10 mouse cellular contexts compared by ENCODE assay signal in the genomic region with DNA sequence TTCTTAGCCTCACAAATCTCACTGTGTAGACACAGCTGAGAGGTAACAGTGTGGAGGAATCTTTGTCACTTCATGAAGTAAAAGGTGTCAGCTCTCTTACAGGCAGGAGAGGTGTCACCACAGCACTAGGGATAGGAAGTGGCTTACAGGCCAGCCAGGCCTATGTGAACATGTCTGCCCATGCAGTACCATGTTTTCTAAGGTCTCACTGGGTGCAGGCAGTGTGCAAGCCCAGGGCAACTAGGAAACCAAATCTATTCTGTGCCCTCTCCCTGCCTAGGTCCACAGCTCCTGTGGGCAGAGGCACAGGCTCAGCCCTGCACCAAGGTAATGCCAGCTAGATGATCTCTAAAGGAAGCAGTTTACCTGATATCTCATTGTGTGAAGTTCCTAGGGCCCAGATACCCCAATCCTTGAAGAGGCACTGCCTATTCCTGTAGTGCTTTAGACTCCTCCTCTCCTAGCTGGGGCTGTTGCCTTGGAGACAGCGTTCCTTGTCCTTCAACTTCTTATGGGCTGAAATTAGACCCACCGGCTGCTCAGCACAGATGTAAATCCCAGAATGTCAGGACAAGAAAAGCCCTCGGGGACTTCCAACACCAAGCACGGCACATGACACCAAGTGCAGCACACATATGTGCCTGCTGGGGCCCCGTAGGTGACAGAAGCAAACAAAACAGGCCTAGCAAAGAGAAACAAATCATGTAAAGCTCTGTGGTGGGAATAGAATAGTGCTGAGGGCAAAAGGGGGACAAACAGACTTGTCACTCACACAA. TPM values are rescaled to one million over a fixed set of nuclear protein-coding genes. Genes with fewer than 3 reads are reported as not detected.
A peak's percentile ranks its signal among the peaks of the same experiment; 100 is the strongest.
DNase-seq lines count a peak whose midpoint lies in the region; ATAC-seq and TF ChIP-seq lines count a peak whose summit lies in the region.
"Had no signal": no experiment of that assay in that cellular context is flagged by ENCODE, and none has a peak within 500 bp of the region (broad histone marks: within the 10 kb centered on the region; RNA-seq: fewer than 3 reads in every experiment).

No protein-coding gene starts in this region.

- 32% methylated on average over 5 of the region's 5 CpGs for WGBS in heart, embryonic 10.5 days
- 11% methylated on average over 5 of the region's 5 CpGs for WGBS in embryonic facial prominence, embryonic 15.5 days
- WGBS in midbrain, postnatal 0 days: 11% methylated on average over 5 of the region's 5 CpGs

- no peaks in the 10 kb centered on the region for H3K36me3 ChIP-seq in heart, embryonic 10.5 days
- H3K36me3 ChIP-seq in embryonic facial prominence, embryonic 15.5 days: no peaks in the 10 kb centered on the region
- no peaks in the 10 kb centered on the region for H3K36me3 ChIP-seq in midbrain, postnatal 0 days (ENCODE audit: insufficient read depth, low read length)
- H3K36me3 ChIP-seq: embryonic facial prominence, embryonic 13.5 days had no signal

- no peak overlapping the region for H3K9ac ChIP-seq in embryonic facial prominence, embryonic 15.5 days
- H3K9ac ChIP-seq in midbrain, postnatal 0 days (replicated peaks; ENCODE audit: low read length, poor library complexity, severe bottlenecking): 0 out of 2 replicates have a peak overlapping the region, but pooled peaks have one; percentile 19
- H3K9ac ChIP-seq: embryonic facial prominence, embryonic 13.5 days had no signal

- ATAC-seq in embryonic facial prominence, embryonic 15.5 days (ENCODE audit: insufficient number of reproducible peaks, low FRiP score, low TSS enrichment, low read depth): peak; percentile 82; the same call in 1 of the 2 replicates
- no peak for ATAC-seq in midbrain, postnatal 0 days (ENCODE audit: low FRiP score)

- H3K4me2 ChIP-seq in embryonic facial prominence, embryonic 15.5 days (replicated peaks): no peak overlapping the region
- no peak overlapping the region for H3K4me2 ChIP-seq in midbrain, postnatal 0 days (ENCODE audit: low read depth, low read length, poor library complexity, severe bottlenecking)
- H3K4me2 ChIP-seq: embryonic facial prominence, embryonic 13.5 days had no signal

- H3K9me3 ChIP-seq in heart, embryonic 10.5 days: no peaks in the 10 kb centered on the region
- H3K9me3 ChIP-seq in embryonic facial prominence, embryonic 15.5 days (replicated peaks): no peaks in the 10 kb centered on the region
- H3K9me3 ChIP-seq in midbrain, postnatal 0 days (ENCODE audit: low read length): no peaks in the 10 kb centered on the region
- H3K9me3 ChIP-seq: embryonic facial prominence, embryonic 13.5 days had no signal

- H3K27me3 ChIP-seq in heart, embryonic 10.5 days (ENCODE audit: insufficient read depth, poor library complexity, severe bottlenecking): no peaks in the 10 kb centered on the region
- H3K27me3 ChIP-seq in embryonic facial prominence, embryonic 15.5 days: no peaks in the 10 kb centered on the region
- H3K27me3 ChIP-seq in midbrain, postnatal 0 days (ENCODE audit: insufficient read depth, low read length): no peaks in the 10 kb centered on the region
- H3K27me3 ChIP-seq: embryonic facial prominence, embryonic 13.5 days had no signal

- peak; percentile 74 for DNase-seq in heart, embryonic 10.5 days (ENCODE audit: low spot score)
- no peak for DNase-seq in heart, adult 9 months (ENCODE audit: low spot score in 2 of 2)
- peak; percentile 35 to 57 for DNase-seq in layer of hippocampus, adult 2 months (ENCODE audit: low spot score in 2 of 2)
- DNase-seq in midbrain, postnatal 0 days (ENCODE audit: low spot score): peak; percentile 28
- no peak for DNase-seq in urinary bladder, adult 2 months (ENCODE audit: low spot score)
- no peak for DNase-seq in kidney, adult 8-10 months
- no peak for DNase-seq in cerebellum, postnatal 4 days (ENCODE audit: low spot score in 2 of 2)

- no peak overlapping the region for H3K4me3 ChIP-seq in heart, embryonic 10.5 days
- H3K4me3 ChIP-seq in embryonic facial prominence, embryonic 15.5 days (replicated peaks): no peak overlapping the region
- no peak overlapping the region for H3K4me3 ChIP-seq in layer of hippocampus, adult 2 months
- no peak overlapping the region for H3K4me3 ChIP-seq in midbrain, postnatal 0 days (ENCODE audit: low read depth, low read length)
- H3K4me3 ChIP-seq: embryonic facial prominence, embryonic 13.5 days had no signal

- no peak for TF ChIP-seq CTCF in layer of hippocampus, adult 2 months (conservative IDR thresholded peaks at IDR 0.05)
- TF ChIP-seq CTCF in midbrain, postnatal 0 days (IDR thresholded peaks at IDR 0.05): no peak

- peaks cover 16% of the 10 kb centered on the region for H3K4me1 ChIP-seq in heart, embryonic 10.5 days
- peaks cover 9% of the 10 kb centered on the region; the same call in 1 of the 2 replicates for H3K4me1 ChIP-seq in embryonic facial prominence, embryonic 15.5 days
- no peaks in the 10 kb centered on the region for H3K4me1 ChIP-seq in midbrain, postnatal 0 days (ENCODE audit: insufficient read depth, low read length)

- H3K27ac ChIP-seq in heart, embryonic 10.5 days: no peak overlapping the region; the same call in 1 of the 2 replicates
- H3K27ac ChIP-seq in embryonic facial prominence, embryonic 15.5 days (replicated peaks): no peak overlapping the region
- no peak overlapping the region for H3K27ac ChIP-seq in layer of hippocampus, adult 2 months
- H3K27ac ChIP-seq in midbrain, postnatal 0 days (ENCODE audit: low read depth, low read length): no peak overlapping the region
- H3K27ac ChIP-seq: embryonic facial prominence, embryonic 13.5 days; macrophage had no signal

RNA-seq across cellular contexts. Expression of gene Chchd6, which starts 10.6 kb away (rescaled TPM):
- 51.1 TPM in 2 replicates for polyA plus RNA-seq in heart, embryonic 10.5 days (2016; fragmentation: Nextera tagmentation; extraction: Ambion mirVana)
- polyA plus RNA-seq in embryonic facial prominence, embryonic 15.5 days (2015; fragmentation: Nextera tagmentation; extraction: Ambion mirVana): 58.1 and 64.9 TPM in 2 replicates
- total RNA-seq in layer of hippocampus, adult 2 months (2021): 10 to 100 TPM; 61.4 to 71.1 TPM
- 168 and 192 TPM in 2 replicates for total RNA-seq in midbrain, postnatal 0 days (2014; rRNA removed)
- 182 and 217 TPM in 2 replicates for polyA plus RNA-seq in midbrain, postnatal 0 days (2015; fragmentation: Nextera tagmentation; extraction: Ambion mirVana)
- 32.2 and 38.0 TPM in 2 replicates for polyA plus RNA-seq in urinary bladder, adult 2 months (2012; rRNA removed)

RNA-seq across cellular contexts. Expression of gene Txnrd3, which starts 59.0 kb away (rescaled TPM):
- polyA plus RNA-seq in heart, embryonic 10.5 days (2016; fragmentation: Nextera tagmentation; extraction: Ambion mirVana): 8.7 and 10.3 TPM in 2 replicates
- 8.4 and 9.3 TPM in 2 replicates for polyA plus RNA-seq in embryonic facial prominence, embryonic 15.5 days (2015; fragmentation: Nextera tagmentation; extraction: Ambion mirVana)
- 1 to 10 TPM; 3.6 to 3.9 TPM for total RNA-seq in layer of hippocampus, adult 2 months (2021)
- total RNA-seq in midbrain, postnatal 0 days (2014; rRNA removed): 20.2 and 22.9 TPM in 2 replicates
- 22.6 and 24.7 TPM in 2 replicates for polyA plus RNA-seq in midbrain, postnatal 0 days (2015; fragmentation: Nextera tagmentation; extraction: Ambion mirVana)
- 7.3 and 8.1 TPM in 2 replicates for polyA plus RNA-seq in urinary bladder, adult 2 months (2012; rRNA removed)

Comparison
In these comparisons a context has a peak if more than half of its experiments do, and no peak if none do; other contexts are left out.
1. DNase-seq: peak in heart, embryonic 10.5 days (single experiment), layer of hippocampus, adult 2 months (2 of 2) and midbrain, postnatal 0 days (single experiment); none in heart, adult 9 months (0 of 2), urinary bladder, adult 2 months (single experiment), kidney, adult 8-10 months (0 of 2) and cerebellum, postnatal 4 days (0 of 2).